Mouse (Mus musculus): ENCODE measurements at regions not wholly inside any gene's neighbourhood (a gene's known extent, or its start where the extent isn't known, plus 50 kb on each side); places are given as distances from the start of the nearest gene placed in this dataset.

- no peak for DNase-seq (ENCODE audit: low spot score in 2 of 2)
Observed at GRCm38 (mm10) chr4:105282681-105283462, 125.7 kb downstream of the Plpp3 start.

GRCm38 (mm10) chr4:105285431-105286013 is 128.4 kb downstream of the Plpp3 start:
- peak; percentile 62 to 67 for DNase-seq (ENCODE audit: low spot score in 2 of 2)

GRCm38 (mm10) chr4:105286299-105286698 is 129.2 kb downstream of the Plpp3 start:
- no peak for DNase-seq (ENCODE audit: low spot score in 2 of 2)

- no peak for DNase-seq (ENCODE audit: low spot score in 2 of 2)
Observed at GRCm38 (mm10) chr4:105286809-105287208, 129.7 kb downstream of the Plpp3 start.

GRCm38 (mm10) chr4:105287419-105287818 is 130.3 kb downstream of the Plpp3 start:
- no peak for DNase-seq (ENCODE audit: low spot score in 2 of 2)

- no peak for DNase-seq (ENCODE audit: low spot score in 2 of 2)
Observed at GRCm38 (mm10) chr4:105289635-105290034, 132.5 kb downstream of the Plpp3 start.

- no peak for DNase-seq (ENCODE audit: low spot score in 2 of 2)
Observed at GRCm38 (mm10) chr4:105290847-105291475, 133.8 kb downstream of the Plpp3 start.

GRCm38 (mm10) chr4:105291503-105291902 is 134.4 kb downstream of the Plpp3 start:
- no peak for DNase-seq (ENCODE audit: low spot score in 2 of 2)

GRCm38 (mm10) chr4:105299358-105299757 is 142.2 kb downstream of the Plpp3 start:
- DNase-seq (ENCODE audit: low spot score in 2 of 2): no peak

- no peak for DNase-seq (ENCODE audit: low spot score in 2 of 2)
Observed at GRCm38 (mm10) chr4:105301547-105301946, 144.4 kb downstream of the Plpp3 start.

- no peak for DNase-seq (ENCODE audit: low spot score in 2 of 2)
Observed at GRCm38 (mm10) chr4:105304166-105304565, 147.0 kb downstream of the Plpp3 start.

- DNase-seq (ENCODE audit: low spot score in 2 of 2): peak in 1 of 2 experiments; percentile 29
Observed at GRCm38 (mm10) chr4:105305931-105306330, 148.8 kb downstream of the Plpp3 start.

GRCm38 (mm10) chr4:105307356-105307755 is 150.2 kb downstream of the Plpp3 start:
- no peak for DNase-seq (ENCODE audit: low spot score in 2 of 2)

GRCm38 (mm10) chr4:105307905-105308304 is 150.8 kb downstream of the Plpp3 start:
- DNase-seq (ENCODE audit: low spot score in 2 of 2): no peak

- no peak for DNase-seq (ENCODE audit: low spot score in 2 of 2)
Observed at GRCm38 (mm10) chr4:105308971-105309488, 151.9 kb downstream of the Plpp3 start.

- no peak for DNase-seq (ENCODE audit: low spot score in 2 of 2)
Observed at GRCm38 (mm10) chr4:105312643-105313042, 155.5 kb downstream of the Plpp3 start.

- no peak for DNase-seq (ENCODE audit: low spot score in 2 of 2)
Observed at GRCm38 (mm10) chr4:105313151-105313818, 156.1 kb downstream of the Plpp3 start.

GRCm38 (mm10) chr4:105315095-105315494 is 157.9 kb downstream of the Plpp3 start:
- no peak for DNase-seq (ENCODE audit: low spot score in 2 of 2)

GRCm38 (mm10) chr4:105316478-105317206 is 159.5 kb downstream of the Plpp3 start:
- peak; percentile 71 to 86 for DNase-seq (ENCODE audit: low spot score in 2 of 2)

- no peak for DNase-seq (ENCODE audit: low spot score in 2 of 2)
Observed at GRCm38 (mm10) chr4:105318421-105318820, 161.3 kb downstream of the Plpp3 start.

- DNase-seq (ENCODE audit: low spot score in 2 of 2): no peak
Observed at GRCm38 (mm10) chr4:105323446-105323845, 166.3 kb downstream of the Plpp3 start.
